Mouse (Mus musculus) kidney, embryonic 16.5 days (tissue): ENCODE data around the gene Dnaaf2. TPM values are rescaled to one million over a fixed set of nuclear protein-coding genes. Genes with fewer than 3 reads are reported as not detected.

Source experiments
- ATAC-seq: fragments of 200-750 bp; cut with Nextera tagmentation; 2 replicates; pipeline ENCODE4 v1.8.0; 2017; ENCODE audit warnings: moderate TSS enrichment; ENCODE audit not compliant: low FRiP score, low TSS enrichment
- H3K27ac ChIP-seq: fragments of 300-500 bp; sonication (generic); 2 replicates; pipeline ENCODE4 v1.5.1; 2014; ENCODE audit warnings: low read length
- H3K27me3 ChIP-seq: fragments of 300-500 bp; sonication (generic); 2 replicates; pipeline ENCODE4 v1.6.1; 2014; ENCODE audit warnings: low read length, control low read depth, mixed read lengths; ENCODE audit not compliant: insufficient read depth
- H3K36me3 ChIP-seq: fragments of 300-500 bp; sonication (generic); 2 replicates; pipeline ENCODE4 v1.6.1; 2014; ENCODE audit warnings: low read length, control low read depth, mixed read lengths; ENCODE audit not compliant: insufficient read depth
- H3K4me1 ChIP-seq: fragments of 300-500 bp; sonication (generic); 2 replicates; pipeline ENCODE4 v1.6.1; 2014; ENCODE audit warnings: low read length, control low read depth, mixed read lengths; ENCODE audit not compliant: insufficient read depth
- H3K4me2 ChIP-seq: fragments of 300-500 bp; sonication (generic); replicated peaks from 2 replicates; pipeline ENCODE4 v1.6.1; 2014; ENCODE audit warnings: low read depth, low read length
- H3K4me3 ChIP-seq: fragments of 300-500 bp; sonication (generic); 2 replicates; pipeline ENCODE4 v1.5.1; 2014; ENCODE audit warnings: mild to moderate bottlenecking, low read length
- H3K9ac ChIP-seq: fragments of 300-500 bp; sonication (generic); replicated peaks from 2 replicates; pipeline ENCODE4 v1.6.1; 2014; ENCODE audit warnings: low read length
- H3K9me3 ChIP-seq: fragments of 300-500 bp; sonication (generic); 2 replicates; pipeline ENCODE4 v1.6.1; 2016; ENCODE audit warnings: low read length, control low read depth
- whole genome bisulfite sequencing: fragments of 180-500 bp; shearing (Covaris S2); extraction: QIAGEN DNeasy Blood & Tissue Kit; methylation state at CpG from one replicate; pipeline ENCODE4 v1.1.7; 2014; 5-methylcytosine and 5-hydroxymethylcytosine counted together
- polyA plus RNA-seq: library from polyadenylated mRNA; unstranded; fragments of >200 nt; fragmentation: Nextera tagmentation; extraction: Ambion mirVana; gene quantifications from 2 replicates; pipeline ENCODE4 v1.2.1, GENCODE M21; 2015

Gene Dnaaf2
- 8.8 and 10.5 TPM in 2 replicates for polyA plus RNA-seq

GRCm38 (mm10) chr12:69198164-69198535 lies at the start of gene Dnaaf2:
Gene Dnaaf2 (minus strand): TSS chr12:69198429.
- ATAC-seq, result peak; percentile 75
- H3K4me1 ChIP-seq, result peaks cover 21% of the 10 kb centered on the region
- H3K4me2 ChIP-seq, result peak within 1 kb of the TSS; percentile 97
- H3K4me3 ChIP-seq, result peak within 1 kb of the TSS; percentile 95
- WGBS, result under 1% methylated on average over 18 of the region's 18 CpGs
- peak within 1 kb of the TSS; percentile 90 for H3K27ac ChIP-seq
- H3K36me3 ChIP-seq, result peaks cover 16% of the 10 kb centered on the region
- H3K9me3 ChIP-seq, result no peaks in the 10 kb centered on the region
- no peaks in the 10 kb centered on the region for H3K27me3 ChIP-seq
- peak within 1 kb of the TSS; percentile 90 for H3K9ac ChIP-seq

- peak overlapping the region; percentile 93 for H3K9ac ChIP-seq
- H3K4me3 ChIP-seq, result peak overlapping the region; percentile 77
- H3K27ac ChIP-seq, result peak overlapping the region; percentile 84
- H3K4me2 ChIP-seq, result peak overlapping the region; percentile 60
- peak; percentile 96 for ATAC-seq
- no peaks in the 10 kb centered on the region for H3K27me3 ChIP-seq
- WGBS, result under 1% methylated on average over 58 of the region's 64 CpGs
- H3K36me3 ChIP-seq, result no peaks in the 10 kb centered on the region
- H3K9me3 ChIP-seq, result no peaks in the 10 kb centered on the region
- peaks cover 7% of the 10 kb centered on the region for H3K4me1 ChIP-seq
Observed at GRCm38 (mm10) chr12:69241771-69242431, 43.7 kb upstream of the Dnaaf2 start.

- 0% methylated on average over 3 of the region's 3 CpGs for WGBS
- ATAC-seq, result no peak
- H3K4me1 ChIP-seq, result peaks cover 7% of the 10 kb centered on the region
- H3K4me3 ChIP-seq, result peak overlapping the region; percentile 77
- no peaks in the 10 kb centered on the region for H3K27me3 ChIP-seq
- H3K4me2 ChIP-seq, result peak overlapping the region; percentile 60
- H3K9me3 ChIP-seq, result no peaks in the 10 kb centered on the region
- H3K9ac ChIP-seq, result peak overlapping the region; percentile 93
- H3K36me3 ChIP-seq, result no peaks in the 10 kb centered on the region
- peak overlapping the region; percentile 84 for H3K27ac ChIP-seq
Observed at GRCm38 (mm10) chr12:69241405-69241770, 43.2 kb upstream of the Dnaaf2 start.

- ATAC-seq, result no peak
- 70% methylated on average over 6 of the region's 6 CpGs for WGBS
- H3K27me3 ChIP-seq, result no peaks in the 10 kb centered on the region
- H3K4me1 ChIP-seq, result peaks cover 7% of the 10 kb centered on the region
- H3K36me3 ChIP-seq, result no peaks in the 10 kb centered on the region
- H3K9ac ChIP-seq, result peak within 1 kb of the TSS; percentile 93
- peak within 1 kb of the TSS; percentile 84 for H3K27ac ChIP-seq
- no peaks in the 10 kb centered on the region for H3K9me3 ChIP-seq
- peak within 1 kb of the TSS; percentile 77 for H3K4me3 ChIP-seq
- peak within 1 kb of the TSS; percentile 60 for H3K4me2 ChIP-seq
Observed at GRCm38 (mm10) chr12:69240876-69241275, 42.6 kb upstream of the Dnaaf2 start, which contains the start of gene Klhdc1. Gene Klhdc1 (plus strand): TSS chr12:69241176.

GRCm38 (mm10) chr12:69238284-69238683 lies 40.1 kb upstream of the Dnaaf2 start:
- H3K4me3 ChIP-seq, result no peak overlapping the region
- ATAC-seq, result no peak
- WGBS, result 43% methylated on average over 3 of the region's 3 CpGs

GRCm38 (mm10) chr12:69235782-69236181 lies 37.6 kb upstream of the Dnaaf2 start:
- WGBS, result 91% methylated on average over 6 of the region's 6 CpGs

More at GRCm38 (mm10) chr12:69238284-69238683, 40.1 kb upstream of the Dnaaf2 start:
- no peak overlapping the region for H3K9ac ChIP-seq
- peaks cover 7% of the 10 kb centered on the region for H3K4me1 ChIP-seq
- H3K9me3 ChIP-seq, result no peaks in the 10 kb centered on the region
- no peaks in the 10 kb centered on the region for H3K36me3 ChIP-seq
- H3K4me2 ChIP-seq, result no peak overlapping the region
- no peaks in the 10 kb centered on the region for H3K27me3 ChIP-seq
- H3K27ac ChIP-seq, result no peak overlapping the region

GRCm38 (mm10) chr12:69229251-69229650 lies 31.0 kb upstream of the Dnaaf2 start:
- no peaks in the 10 kb centered on the region for H3K9me3 ChIP-seq
- no peak overlapping the region for H3K27ac ChIP-seq
- H3K4me1 ChIP-seq, result peaks cover 9% of the 10 kb centered on the region; the same call in 1 of the 2 replicates
- H3K4me2 ChIP-seq, result no peak overlapping the region
- H3K27me3 ChIP-seq, result no peaks in the 10 kb centered on the region
- no peak for ATAC-seq
- no peak overlapping the region for H3K4me3 ChIP-seq
- 0 out of 2 replicates have a peak, but pooled peaks cover 3% of the 10 kb centered on the region for H3K36me3 ChIP-seq
- no peak overlapping the region for H3K9ac ChIP-seq
- WGBS, result 75% methylated on average over 2 of the region's 2 CpGs

More at GRCm38 (mm10) chr12:69235782-69236181, 37.6 kb upstream of the Dnaaf2 start:
- no peak overlapping the region for H3K9ac ChIP-seq
- H3K27ac ChIP-seq, result no peak overlapping the region
- H3K4me1 ChIP-seq, result peaks cover under 1% of the 10 kb centered on the region; the same call in 1 of the 2 replicates
- H3K27me3 ChIP-seq, result no peaks in the 10 kb centered on the region
- no peaks in the 10 kb centered on the region for H3K36me3 ChIP-seq
- no peaks in the 10 kb centered on the region for H3K9me3 ChIP-seq
- H3K4me3 ChIP-seq, result no peak overlapping the region
- H3K4me2 ChIP-seq, result no peak overlapping the region
- no peak for ATAC-seq

- peak within 1 kb of the TSS; percentile 82 for H3K4me3 ChIP-seq
- no peaks in the 10 kb centered on the region for H3K9me3 ChIP-seq
- peak within 1 kb of the TSS; percentile 65 for H3K4me2 ChIP-seq
- ATAC-seq, result peak; percentile 97
- H3K4me1 ChIP-seq, result peaks cover 9% of the 10 kb centered on the region; the same call in 1 of the 2 replicates
- H3K27me3 ChIP-seq, result no peaks in the 10 kb centered on the region
- H3K27ac ChIP-seq, result peak within 1 kb of the TSS; percentile 94
- WGBS, result under 1% methylated on average over 37 of the region's 37 CpGs
- H3K36me3 ChIP-seq, result peaks cover 5% of the 10 kb centered on the region; the same call in 1 of the 2 replicates
- peak within 1 kb of the TSS; percentile 81 for H3K9ac ChIP-seq
Observed at GRCm38 (mm10) chr12:69227776-69228466, 29.7 kb upstream of the Dnaaf2 start, which contains the start of gene Pole2. Gene Pole2 (minus strand): TSS chr12:69228195.

GRCm38 (mm10) chr12:69220613-69221277 lies 22.5 kb upstream of the Dnaaf2 start:
- Histone ChIP-seq H3K27me3 (no peaks in the 10 kb centered on the region), H3K4me1 (0 out of 2 replicates have a peak, but pooled peaks cover 8% of the 10 kb centered on the region), H3K9me3 (no peaks in the 10 kb centered on the region), H3K27ac (no peak overlapping the region), H3K9ac (peak overlapping the region; percentile 31), H3K4me3 (no peak overlapping the region), H3K4me2 (no peak overlapping the region), H3K36me3 (peaks cover 31% of the 10 kb centered on the region; the same call in 1 of the 2 replicates)
- WGBS, result 64% methylated on average over 19 of the region's 19 CpGs
- ATAC-seq, result peak; percentile 65
